9 mouse cellular contexts compared by ENCODE assay signal in genomic region chr6:51458925-51459312, GRCm38 (mm10). TPM values are rescaled to one million over a fixed set of nuclear protein-coding genes. Genes with fewer than 3 reads are reported as not detected.
DNase-seq lines count a peak whose midpoint lies in the region; ATAC-seq lines count a peak whose summit lies in the region.
"Had no signal": no experiment of that assay in that cellular context is flagged by ENCODE, and none has a peak within 500 bp of the region (broad histone marks: within the 10 kb centered on the region; RNA-seq: fewer than 3 reads in every experiment).

No protein-coding gene starts in this region.

- H3K9ac ChIP-seq in kidney, embryonic 15.5 days = no peak overlapping the region
- H3K9ac ChIP-seq in intestine, embryonic 16.5 days (ENCODE audit: low read depth, low read length) = no peak overlapping the region

- peaks cover 5% of the 10 kb centered on the region; the same call in 1 of the 2 replicates for H3K4me1 ChIP-seq in kidney, embryonic 15.5 days
- no peaks in the 10 kb centered on the region for H3K4me1 ChIP-seq in intestine, embryonic 16.5 days (ENCODE audit: control insufficient read depth, insufficient read depth, low read length)

- no peak for DNase-seq in kidney, postnatal 4 days
- DNase-seq in adrenal gland, adult 2 months = peak; percentile 81
- peak; percentile 30 for DNase-seq in retina, embryonic 14.5 days (ENCODE audit: low spot score)
- no peak for DNase-seq in cerebellum, adult 18-20 months
- DNase-seq in gastrocnemius, adult 18-20 months (ENCODE audit: low spot score) = no peak
- DNase-seq in left cerebral cortex, adult 8-10 months (ENCODE audit: low spot score in 2 of 2) = no peak
- DNase-seq: lung, adult 2 months had no signal

- no peaks in the 10 kb centered on the region for H3K27me3 ChIP-seq in kidney, embryonic 15.5 days
- H3K27me3 ChIP-seq in intestine, embryonic 16.5 days (replicated peaks; ENCODE audit: control insufficient read depth, insufficient read depth, low read length) = no peaks in the 10 kb centered on the region

- no peak overlapping the region for H3K4me3 ChIP-seq in kidney, embryonic 15.5 days (replicated peaks)
- no peak overlapping the region for H3K4me3 ChIP-seq in intestine, embryonic 16.5 days (ENCODE audit: low read length)

- peaks cover 55% of the 10 kb centered on the region for H3K36me3 ChIP-seq in kidney, embryonic 15.5 days
- H3K36me3 ChIP-seq in intestine, embryonic 16.5 days (ENCODE audit: control insufficient read depth, insufficient read depth, low read length) = peaks cover 16% of the 10 kb centered on the region; the same call in 1 of the 2 replicates

- H3K27ac ChIP-seq in kidney, embryonic 15.5 days = no peak overlapping the region
- H3K27ac ChIP-seq in intestine, embryonic 16.5 days (ENCODE audit: low read length) = no peak overlapping the region

- ATAC-seq in kidney, embryonic 15.5 days (replicated peaks; ENCODE audit: low FRiP score) = 0 out of 2 replicates have a peak, but pooled peaks have one; percentile 23
- peak; percentile 33 for ATAC-seq in intestine, embryonic 16.5 days

- H3K9me3 ChIP-seq in kidney, embryonic 15.5 days (replicated peaks) = no peaks in the 10 kb centered on the region
- H3K9me3 ChIP-seq in intestine, embryonic 16.5 days (ENCODE audit: control insufficient read depth, low read length) = no peaks in the 10 kb centered on the region

- H3K4me2 ChIP-seq in kidney, embryonic 15.5 days = no peak overlapping the region
- no peak overlapping the region for H3K4me2 ChIP-seq in intestine, embryonic 16.5 days (ENCODE audit: low read depth, low read length)

- 63% methylated on average over 2 of the region's 2 CpGs for WGBS in kidney, embryonic 15.5 days
- 53% methylated on average over 2 of the region's 2 CpGs for WGBS in intestine, embryonic 16.5 days

RNA-seq across cellular contexts. Expression of gene Hnrnpa2b1, which starts 10.8 kb away (rescaled TPM):
- 2,022 and 2,214 TPM in 2 replicates for polyA plus RNA-seq in kidney, embryonic 15.5 days (2015; fragmentation: Nextera tagmentation; extraction: Ambion mirVana)
- 100 to 1,000 TPM; 435 to 575 TPM for total RNA-seq in adrenal gland, adult 2 months (2021)
- polyA plus RNA-seq in adrenal gland, adult 2 months (2012; rRNA removed) = 35.2 and 41.0 TPM in 2 replicates
- 1,302 and 1,450 TPM in 2 replicates for polyA plus RNA-seq in intestine, embryonic 16.5 days (2015; fragmentation: Nextera tagmentation; extraction: Ambion mirVana)
- total RNA-seq in gastrocnemius, adult 18-20 months (2021) = 100 to 1,000 TPM; 309 to 353 TPM
- total RNA-seq in left cerebral cortex, adult 8-10 months (2022) = 100 to 1,000 TPM; 357 to 475 (median 406) TPM

RNA-seq across cellular contexts. Expression of gene Cbx3, which starts 11.2 kb away (rescaled TPM):
- polyA plus RNA-seq in kidney, embryonic 15.5 days (2015; fragmentation: Nextera tagmentation; extraction: Ambion mirVana) = 476 and 547 TPM in 2 replicates
- 10 to 100 TPM; 58.8 to 97.3 TPM for total RNA-seq in adrenal gland, adult 2 months (2021)
- polyA plus RNA-seq in adrenal gland, adult 2 months (2012; rRNA removed) = 5.3 and 5.9 TPM in 2 replicates
- polyA plus RNA-seq in intestine, embryonic 16.5 days (2015; fragmentation: Nextera tagmentation; extraction: Ambion mirVana) = 266 and 290 TPM in 2 replicates
- total RNA-seq in gastrocnemius, adult 18-20 months (2021) = 10 to 100 TPM; 37.8 to 43.8 TPM
- 100 to 1,000 TPM; 125 to 141 (median 133) TPM for total RNA-seq in left cerebral cortex, adult 8-10 months (2022)

RNA-seq across cellular contexts. Expression of gene Nfe2l3, which starts 26.4 kb away (rescaled TPM):
- 1.9 and 2.2 TPM in 2 replicates for polyA plus RNA-seq in kidney, embryonic 15.5 days (2015; fragmentation: Nextera tagmentation; extraction: Ambion mirVana)
- under 1 TPM in 1 of 2 experiments, not detected in 1; 0.76 TPM for total RNA-seq in adrenal gland, adult 2 months (2021)
- 0.18 and 0.84 TPM in 2 replicates for polyA plus RNA-seq in adrenal gland, adult 2 months (2012; rRNA removed)
- polyA plus RNA-seq in intestine, embryonic 16.5 days (2015; fragmentation: Nextera tagmentation; extraction: Ambion mirVana) = 0.95 and 1.2 TPM in 2 replicates
- total RNA-seq in gastrocnemius, adult 18-20 months (2021) = not detected
- total RNA-seq in left cerebral cortex, adult 8-10 months (2022) = 1 to 10 TPM; 2.8 to 5.7 (median 4.5) TPM

Comparison
In these comparisons a context has a peak if more than half of its experiments do, and no peak if none do; other contexts are left out.
1. DNase-seq: peak in adrenal gland, adult 2 months (single experiment) and retina, embryonic 14.5 days (single experiment); none in kidney, postnatal 4 days (0 of 2), cerebellum, adult 18-20 months (0 of 2), gastrocnemius, adult 18-20 months (single experiment) and left cerebral cortex, adult 8-10 months (0 of 2).